Mouse (Mus musculus): ENCODE measurements around the gene Neto2.

DNA sequence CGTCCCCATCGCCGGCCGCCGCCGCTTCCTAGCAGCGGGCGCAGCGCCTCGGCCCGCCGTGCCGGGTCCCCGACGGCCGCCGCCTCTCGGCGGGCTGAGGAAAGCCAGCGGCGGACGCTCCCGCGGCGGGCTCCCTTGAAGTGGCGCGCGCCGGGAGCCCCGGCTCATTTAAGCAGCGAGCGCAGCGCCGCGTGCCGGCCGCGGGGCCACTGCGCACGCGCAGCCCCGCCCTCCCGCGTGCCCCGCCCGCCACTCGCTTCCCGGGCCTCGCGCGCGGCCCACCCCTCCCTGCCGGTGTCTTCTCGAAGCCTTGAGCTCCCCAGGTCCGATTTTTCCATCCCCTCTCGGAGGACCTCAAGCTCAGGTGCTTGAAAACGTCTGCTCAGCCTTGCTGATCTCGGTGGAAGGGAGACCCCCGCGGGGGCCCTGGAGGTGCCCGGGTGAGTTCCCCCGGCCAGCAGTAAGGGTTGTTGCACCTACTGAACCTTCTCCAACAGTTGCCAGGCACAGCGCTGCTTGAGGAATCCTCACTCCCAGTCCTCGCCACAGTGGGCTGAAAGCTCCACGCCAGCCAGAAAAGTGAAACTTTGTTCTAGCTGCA is at the start of gene Neto2:
- no peak for TF ChIP-seq POLR2A (IDR thresholded peaks at IDR 0.05; ENCODE audit: low read depth, low read length)
- no peak for TF ChIP-seq CTCF (IDR thresholded peaks at IDR 0.05; ENCODE audit: extremely low read depth, insufficient read depth, insufficient read length, insufficient replicate concordance)
